Mouse (Mus musculus): ENCODE data around the gene Prrt1.

Gene Prrt1

DNA sequence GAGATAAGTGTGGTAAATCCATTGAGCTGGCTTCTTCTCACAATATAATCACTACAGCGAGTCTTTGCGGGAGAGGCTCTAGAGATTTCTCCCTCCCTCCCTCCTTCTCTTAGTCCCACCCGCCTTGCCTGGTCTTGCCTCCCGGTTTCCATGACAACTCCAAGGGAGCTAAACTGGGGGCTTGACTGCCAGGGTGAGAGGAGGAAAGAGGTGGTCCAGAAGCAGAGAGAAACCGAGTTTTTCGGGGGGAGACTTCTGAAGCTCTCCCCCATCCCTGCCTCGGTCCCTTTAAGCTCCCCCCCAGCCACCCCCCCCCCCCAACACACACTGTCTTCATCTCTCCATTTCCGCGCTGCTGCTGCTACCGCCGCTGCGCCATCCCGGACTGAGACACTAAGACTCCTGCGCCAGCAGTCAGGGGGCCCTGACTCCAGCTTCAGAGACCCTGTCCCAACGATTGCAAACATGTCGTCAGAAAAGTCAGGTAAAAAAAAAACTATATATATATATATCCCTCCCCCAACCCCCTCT, at the start of gene Prrt1:
Gene Prrt1 (plus strand): TSS at position 313 of the 531 bp plus-strand sequence.
- ChIA-PET POLR2A (interaction anchor here in 3 of 4 experiments (0.6 to 3.1 kb wide), 10 partner anchors 17 to 520 kb away, joined by 3 to 11 read pairs (median 3); partner anchors contain the start of gene Atf6b (in 2 of the 3)), CTCF (interaction anchor here in 1 of 4 experiments (1.2 kb wide), 1 partner anchor 10 kb away, joined by 6 read pairs; no protein-coding TSS in a partner anchor)

DNA sequence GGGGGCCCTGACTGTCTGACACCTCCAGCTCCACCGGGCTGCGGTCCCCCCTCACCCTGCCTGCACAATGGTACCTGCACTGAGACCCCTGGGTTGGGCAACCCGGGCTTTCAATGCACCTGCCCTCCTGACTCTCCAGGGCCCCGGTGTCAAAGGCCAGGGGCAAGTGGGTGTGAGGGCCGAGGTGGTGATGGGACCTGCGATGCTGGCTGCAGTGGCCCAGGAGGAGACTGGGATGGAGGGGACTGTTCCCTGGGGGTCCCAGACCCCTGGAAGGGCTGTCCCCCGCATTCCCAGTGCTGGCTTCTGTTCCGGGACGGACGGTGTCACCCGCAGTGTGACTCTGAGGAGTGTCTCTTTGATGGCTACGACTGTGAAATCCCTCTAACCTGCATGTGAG, 46.8 kb upstream of the Prrt1 start:
- POLR2A ChIA-PET, result interaction anchor here in 3 of 4 experiments (0.5 to 1.1 kb wide), 3 partner anchors 10 to 18 kb away, joined by 3 to 10 read pairs (median 3); partner anchors contain the start of gene Notch4 (in 2 of the 3)
- CTCF ChIA-PET, result interaction anchor here in 1 of 4 experiments (0.6 kb wide), 1 partner anchor 579 kb away, joined by 3 read pairs; no protein-coding TSS in a partner anchor

DNA sequence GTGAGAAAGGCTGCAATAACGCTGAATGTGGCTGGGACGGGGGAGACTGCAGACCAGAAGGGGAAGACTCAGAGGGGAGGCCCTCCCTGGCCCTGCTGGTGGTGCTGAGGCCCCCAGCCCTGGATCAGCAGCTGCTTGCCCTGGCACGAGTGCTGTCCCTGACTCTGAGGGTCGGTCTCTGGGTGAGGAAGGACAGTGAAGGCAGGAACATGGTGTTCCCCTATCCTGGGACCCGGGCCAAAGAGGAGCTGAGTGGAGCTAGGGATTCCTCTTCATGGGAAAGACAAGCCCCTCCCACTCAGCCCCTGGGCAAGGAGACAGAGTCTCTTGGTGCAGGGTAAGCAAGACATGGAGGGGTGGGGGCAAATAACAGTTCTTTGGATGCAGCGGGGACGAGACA, 45.9 kb upstream of the Prrt1 start:
- ChIA-PET CTCF (interaction anchor here in 3 of 4 experiments (0.5 to 1.3 kb wide), 8 partner anchors 9 to 468 kb away, joined by 3 to 7 read pairs (median 4); partner anchors contain the start of genes Notch4 (in 1 of the 3) and Tnxb (in 1 of the 3)), POLR2A (interaction anchor here in 2 of 4 experiments (0.6 to 6.1 kb wide), 6 partner anchors 11 to 99 kb away, joined by 3 to 88 read pairs (median 4); partner anchors contain the start of genes Agpat1 (in 1 of the 2), Notch4 (in 1 of the 2) and Rnf5 (in 1 of the 2))

DNA sequence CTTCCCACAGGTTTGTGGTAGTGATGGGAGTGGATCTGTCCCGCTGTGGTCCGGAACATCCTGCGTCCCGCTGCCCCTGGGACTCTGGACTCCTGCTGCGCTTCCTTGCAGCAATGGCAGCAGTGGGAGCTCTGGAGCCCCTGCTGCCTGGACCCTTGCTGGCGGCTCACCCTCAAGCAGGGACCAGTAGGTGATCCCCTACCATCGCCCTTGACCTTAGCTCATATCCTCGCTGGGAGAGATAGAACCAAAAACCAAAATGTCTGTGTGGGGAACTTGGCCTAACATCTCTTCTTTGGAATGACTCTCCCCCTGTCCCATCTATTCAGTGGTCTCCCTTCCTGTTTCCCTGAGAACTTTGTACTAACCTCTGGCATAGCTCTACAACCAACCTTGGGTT, 45.5 kb upstream of the Prrt1 start:
- ChIA-PET CTCF (interaction anchor here in 3 of 4 experiments (0.5 to 1.3 kb wide), 7 partner anchors 9 to 467 kb away, joined by 3 to 7 read pairs (median 4); partner anchors contain the start of genes Notch4 (in 1 of the 3) and Tnxb (in 1 of the 3)), POLR2A (interaction anchor here in 2 of 4 experiments (0.6 to 6.1 kb wide), 8 partner anchors 11 to 98 kb away, joined by 3 to 88 read pairs (median 4); partner anchors contain the start of genes Agpat1 (in 1 of the 2), Notch4 (in 1 of the 2) and Rnf5 (in 1 of the 2))

DNA sequence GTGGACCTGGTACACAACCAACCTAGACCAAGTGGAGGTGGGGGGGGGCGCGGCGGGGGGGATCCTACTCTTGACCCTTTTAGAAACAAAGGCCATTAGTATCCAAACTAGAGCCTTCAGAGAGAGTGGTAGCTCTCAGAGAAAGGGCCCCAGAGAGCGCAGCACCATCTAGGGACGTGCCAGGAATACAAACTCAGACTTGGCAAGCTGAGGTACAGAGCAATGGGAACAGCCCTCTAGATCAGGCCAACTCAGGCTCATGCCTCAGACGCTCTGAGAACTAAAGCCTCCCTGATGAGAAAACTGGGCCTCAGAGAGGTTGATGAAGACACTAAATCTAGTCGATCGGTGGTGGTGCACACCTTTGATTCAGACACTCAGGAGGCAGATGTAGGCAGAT, 44.2 kb upstream of the Prrt1 start:
- ChIA-PET CTCF (interaction anchor here in 1 of 4 experiments (1.2 kb wide), 1 partner anchor 34 kb away, joined by 4 read pairs; no protein-coding TSS in a partner anchor), POLR2A (interaction anchor here in 3 of 4 experiments (0.6 to 6.1 kb wide), 7 partner anchors 13 to 1251 kb away, joined by 3 to 88 read pairs (median 4); partner anchors contain the start of genes Agpat1 (in 2 of the 3), H2-DMa (in 1 of the 3) and Rnf5 (in 1 of the 3))

DNA sequence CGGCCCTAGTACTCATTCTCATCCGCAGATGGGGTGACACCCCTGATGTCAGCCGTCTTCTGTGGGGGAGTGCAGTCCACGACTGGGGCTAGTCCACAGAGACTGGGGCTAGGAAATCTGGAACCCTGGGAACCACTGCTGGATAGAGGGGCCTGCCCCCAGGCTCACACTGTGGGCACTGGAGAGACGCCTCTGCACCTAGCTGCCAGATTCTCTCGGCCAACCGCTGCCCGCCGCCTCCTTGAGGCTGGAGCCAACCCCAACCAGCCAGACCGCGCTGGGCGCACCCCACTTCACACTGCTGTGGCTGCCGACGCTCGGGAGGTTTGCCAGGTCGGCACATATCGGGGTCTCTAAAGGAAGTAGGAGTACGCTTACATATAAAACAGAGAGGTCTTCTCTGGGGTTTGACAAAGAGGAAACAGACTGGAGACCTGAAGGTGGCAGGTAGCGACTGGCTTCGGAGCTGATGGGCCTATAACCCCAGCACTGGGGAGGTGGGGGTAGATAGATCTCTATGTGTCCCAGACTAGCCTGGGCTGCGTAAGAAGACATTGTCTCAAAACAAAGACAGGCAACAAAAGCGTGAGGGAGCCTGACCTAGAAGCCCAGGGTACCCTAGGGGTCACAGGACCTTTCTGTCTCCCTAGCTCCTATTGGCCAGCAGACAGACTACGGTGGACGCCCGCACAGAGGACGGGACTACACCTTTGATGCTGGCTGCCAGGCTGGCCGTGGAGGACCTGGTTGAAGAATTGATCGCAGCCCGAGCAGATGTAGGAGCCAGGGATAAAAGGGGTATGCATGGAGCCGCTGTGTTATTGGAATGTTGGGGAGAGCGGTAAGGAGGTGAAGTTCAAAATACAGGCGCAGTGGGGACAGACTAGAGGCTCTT, 43.2 kb upstream of the Prrt1 start:
- CTCF ChIA-PET, result interaction anchor here in 3 of 4 experiments (0.5 to 1.4 kb wide), 4 partner anchors 33 to 326 kb away, joined by 3 to 6 read pairs (median 4); no protein-coding TSS in a partner anchor
- POLR2A ChIA-PET, result interaction anchor here (0.6 to 7.2 kb wide), 16 partner anchors 9 to 646 kb away, joined by 3 to 102 read pairs (median 4); partner anchors contain the start of genes Rnf5 (in 3 of the 4), Agpat1 (in 2 of the 4), Fkbpl (in 2 of the 4) and Ager (in 1 of the 4)

DNA sequence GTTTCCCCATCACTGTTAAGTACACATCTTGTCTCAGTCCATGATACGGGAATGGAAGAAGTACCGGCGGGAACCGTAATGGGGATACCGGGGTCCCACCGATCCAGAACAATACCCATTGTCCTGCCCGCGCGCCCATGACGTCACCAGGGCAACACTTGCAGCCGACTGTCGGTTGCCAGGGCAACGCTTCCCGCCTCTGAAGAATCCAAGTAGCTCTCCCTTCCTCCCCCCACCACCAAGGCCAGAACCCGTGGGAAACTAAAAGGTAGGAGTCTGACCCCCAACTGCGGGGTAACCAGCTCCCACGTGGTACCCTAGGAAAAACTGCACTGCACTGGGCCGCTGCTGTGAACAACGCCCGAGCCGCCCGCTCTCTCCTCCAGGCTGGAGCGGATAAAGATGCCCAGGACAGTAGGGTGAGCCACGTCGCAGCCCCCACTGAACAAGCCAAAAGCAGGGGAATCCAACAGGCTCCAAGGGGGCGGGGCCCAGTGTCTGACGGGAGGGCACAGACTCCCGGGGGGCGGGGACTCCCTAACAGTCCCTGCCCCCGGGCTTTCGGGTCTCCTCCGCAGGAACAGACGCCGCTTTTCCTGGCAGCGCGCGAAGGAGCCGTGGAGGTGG, 42.4 kb upstream of the Prrt1 start:
- ChIA-PET POLR2A (interaction anchor here (0.7 to 7.2 kb wide), 16 partner anchors 8 to 647 kb away, joined by 3 to 102 read pairs (median 4); partner anchors contain the start of genes Agpat1 (in 2 of the 4), Fkbpl (in 2 of the 4), Rnf5 (in 2 of the 4) and Ager (in 1 of the 4)), CTCF (interaction anchor here in 2 of 4 experiments (0.7 to 1.7 kb wide), 4 partner anchors 15 to 37 kb away, joined by 3 to 6 read pairs (median 4); no protein-coding TSS in a partner anchor)

DNA sequence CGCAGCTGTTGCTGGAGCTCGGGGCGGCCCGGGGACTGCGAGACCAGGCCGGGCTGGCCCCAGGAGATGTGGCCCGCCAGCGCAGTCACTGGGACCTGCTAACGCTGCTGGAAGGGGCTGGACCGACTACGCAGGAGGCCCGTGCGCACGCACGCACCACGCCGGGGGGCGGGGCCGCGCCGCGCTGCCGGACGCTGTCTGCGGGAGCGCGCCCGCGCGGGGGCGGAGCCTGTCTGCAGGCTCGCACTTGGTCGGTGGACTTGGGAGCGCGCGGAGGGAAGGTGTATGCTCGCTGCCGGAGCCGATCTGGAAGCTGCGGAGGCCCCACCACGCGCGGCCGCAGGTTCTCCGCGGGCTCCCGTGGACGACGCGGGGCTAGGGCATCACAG, 41.9 kb upstream of the Prrt1 start:
- ChIA-PET CTCF (interaction anchor here in 1 of 4 experiments (1.0 to 1.7 kb wide), 2 partner anchors 15 to 32 kb away, joined by 4 to 5 read pairs; no protein-coding TSS in a partner anchor), POLR2A (interaction anchor here in 3 of 4 experiments (0.5 to 7.2 kb wide), 18 partner anchors 8 to 468 kb away, joined by 3 to 102 read pairs (median 4); partner anchors contain the start of genes Ager (in 2 of the 3), Agpat1 (in 2 of the 3), Rnf5 (in 2 of the 3) and Fkbpl (in 1 of the 3))

DNA sequence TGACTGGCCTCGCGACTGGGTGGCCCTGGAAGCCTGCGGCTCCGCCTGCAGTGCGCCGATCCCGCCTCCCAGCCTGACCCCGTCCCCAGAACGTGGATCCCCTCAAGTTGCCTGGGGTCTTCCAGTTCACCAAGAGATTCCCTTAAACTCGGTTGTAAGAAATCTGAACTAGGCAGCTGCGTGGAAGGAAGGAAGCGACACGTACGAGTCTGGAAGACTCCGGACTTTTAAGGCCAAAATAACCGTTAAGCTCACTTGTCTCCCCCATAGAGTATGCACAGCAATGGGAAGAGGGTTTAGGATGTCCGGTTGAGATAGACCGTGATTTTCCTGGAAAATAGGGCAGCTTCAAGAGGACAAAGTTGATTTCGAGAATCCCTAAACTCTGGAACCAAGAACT, 41.5 kb upstream of the Prrt1 start:
- POLR2A ChIA-PET, result interaction anchor here in 2 of 4 experiments (0.5 to 7.2 kb wide), 17 partner anchors 8 to 469 kb away, joined by 3 to 102 read pairs (median 3); partner anchors contain the start of genes Ager (in 2 of the 2), Agpat1 (in 2 of the 2), H2-DMa (in 2 of the 2) and Rnf5 (in 2 of the 2)

DNA sequence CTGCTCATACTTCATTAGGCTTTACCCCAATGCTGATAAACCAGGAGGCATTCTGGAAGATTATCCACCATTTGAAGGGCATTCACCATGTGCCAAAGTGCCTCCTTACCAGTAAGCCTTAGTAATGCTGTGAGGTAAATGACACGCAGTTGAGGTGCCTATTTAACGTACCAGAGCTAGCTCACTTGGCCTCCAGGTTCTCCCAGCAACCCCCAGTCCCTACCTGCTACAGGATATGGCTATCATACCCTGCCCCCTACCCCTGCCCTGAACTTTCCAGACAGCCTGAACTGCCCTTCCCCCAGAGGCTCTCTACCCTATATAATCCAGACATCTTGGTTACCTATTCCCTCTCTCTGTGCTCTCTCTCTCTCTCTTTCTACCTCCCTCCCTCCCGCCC, 40.6 kb upstream of the Prrt1 start:
- ChIA-PET POLR2A (interaction anchor here in 3 of 4 experiments (0.7 to 7.2 kb wide), 14 partner anchors 10 to 633 kb away, joined by 3 to 102 read pairs (median 4); partner anchors contain the start of genes Ager (in 2 of the 3), Agpat1 (in 2 of the 3), Rnf5 (in 2 of the 3) and Atf6b (in 1 of the 3)), CTCF (interaction anchor here in 1 of 4 experiments (1.3 kb wide), 1 partner anchor 31 kb away, joined by 5 read pairs; no protein-coding TSS in a partner anchor)

More for the DNA sequence above, 41.5 kb upstream of the Prrt1 start:
- CTCF ChIA-PET, result interaction anchor here in 1 of 4 experiments (1.0 to 1.7 kb wide), 2 partner anchors 16 to 31 kb away, joined by 4 to 5 read pairs; no protein-coding TSS in a partner anchor

DNA sequence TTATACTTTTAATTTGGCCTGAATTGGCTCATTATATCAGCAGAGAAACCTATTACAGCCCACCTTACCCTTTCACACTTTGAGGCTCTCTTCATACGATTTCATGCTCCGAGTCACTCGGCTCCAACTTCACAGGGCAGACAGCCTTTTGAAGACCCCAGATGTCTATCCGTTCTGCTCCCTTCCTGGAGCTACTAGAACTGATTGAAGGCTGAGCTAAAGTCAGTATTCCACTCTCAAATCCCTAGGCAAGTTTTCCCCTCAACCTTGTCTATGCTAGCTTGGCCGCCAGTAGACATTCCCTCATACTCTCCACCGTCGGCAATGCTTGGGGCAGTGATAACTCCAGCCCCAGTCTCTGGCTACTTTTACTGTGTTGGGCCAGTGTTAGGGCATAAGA, 40.1 kb upstream of the Prrt1 start:
- ChIA-PET POLR2A (interaction anchor here (0.7 to 7.2 kb wide), 18 partner anchors 10 to 633 kb away, joined by 3 to 102 read pairs (median 6); partner anchors contain the start of genes Agpat1 (in 3 of the 4), Rnf5 (in 3 of the 4), Ager (in 2 of the 4) and H2-DMa (in 2 of the 4)), CTCF (interaction anchor here in 3 of 4 experiments (0.6 to 2.2 kb wide), 6 partner anchors 15 to 110 kb away, joined by 3 to 12 read pairs (median 4); partner anchors contain the start of gene Agpat1 (in 1 of the 3))

DNA sequence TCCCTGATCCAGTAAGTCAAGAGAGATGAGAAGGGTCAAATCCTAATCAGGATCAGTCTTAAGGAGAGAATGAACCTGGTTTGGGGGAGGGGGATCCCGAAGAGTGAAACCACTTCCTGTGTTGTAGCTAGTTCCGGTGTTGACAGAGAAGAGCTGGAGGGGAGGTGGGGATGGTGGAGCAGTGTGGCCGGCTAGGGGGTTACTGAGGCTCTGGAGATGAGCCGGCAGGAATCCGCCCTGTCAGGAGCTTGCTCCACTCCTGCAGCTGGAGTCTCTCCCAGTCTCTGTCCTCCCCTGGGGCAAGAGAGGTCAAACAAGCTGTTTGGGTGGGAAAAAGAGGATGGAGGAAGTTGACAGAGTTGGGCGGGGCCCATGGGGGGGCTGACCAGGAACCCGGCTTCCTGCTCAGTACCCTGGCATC, 39.6 kb upstream of the Prrt1 start, which contains the start of gene Gpsm3:
Gene Gpsm3 (plus strand): TSS at position 126 of the 421 bp plus-strand sequence.
- ChIA-PET POLR2A (interaction anchor here (0.6 to 7.2 kb wide), 22 partner anchors 9 to 829 kb away, joined by 3 to 102 read pairs (median 4); partner anchors contain the start of genes Agpat1 (in 4 of the 4), Rnf5 (in 3 of the 4), Ager (in 2 of the 4) and Notch4 (in 2 of the 4)), CTCF (interaction anchor here in 3 of 4 experiments (0.5 to 2.2 kb wide), 12 partner anchors 13 to 109 kb away, joined by 3 to 12 read pairs (median 5); partner anchors contain the start of genes Agpat1 (in 2 of the 3) and Atf6b (in 1 of the 3))

DNA sequence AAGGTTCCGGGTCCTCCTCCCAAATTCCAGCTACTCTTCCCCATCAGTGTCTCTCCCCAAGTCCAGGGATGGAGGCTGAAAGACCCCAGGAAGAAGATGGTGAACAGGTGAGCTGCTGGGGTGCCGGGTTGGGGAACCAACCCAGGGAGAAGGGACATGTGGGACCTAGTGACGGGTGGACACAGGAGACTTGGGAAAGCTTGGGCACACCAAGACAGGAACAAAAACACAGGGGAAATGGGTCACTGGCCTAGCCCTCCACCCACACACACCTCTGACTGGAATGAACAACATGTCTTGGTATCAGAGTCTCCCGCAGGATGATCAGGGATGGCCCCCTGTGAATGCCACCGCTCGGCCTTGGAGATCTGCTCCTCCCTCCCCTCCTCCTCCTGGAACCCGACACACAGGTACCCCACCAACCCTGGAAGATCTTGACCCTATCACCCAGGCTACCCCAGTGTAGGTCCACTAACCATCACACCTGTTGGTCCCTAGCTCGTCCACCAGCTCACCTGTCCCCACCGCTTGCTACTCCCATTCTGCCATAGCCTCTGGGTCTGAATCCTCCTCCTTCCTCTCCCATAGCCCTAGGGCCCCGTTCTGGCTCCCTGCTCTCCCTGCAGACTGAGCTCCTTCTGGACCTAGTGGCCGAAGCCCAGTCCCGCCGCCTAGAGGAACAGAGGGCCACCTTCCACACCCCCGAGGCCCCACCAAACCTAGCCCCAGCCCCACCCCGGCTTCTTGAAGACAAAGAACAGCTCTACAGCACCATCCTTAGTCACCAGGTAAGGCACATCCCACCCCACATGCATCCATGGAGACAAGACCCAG, 39.0 kb upstream of the Prrt1 start:
- ChIA-PET POLR2A (interaction anchor here (0.6 to 7.2 kb wide), 34 partner anchors 9 to 830 kb away, joined by 3 to 102 read pairs (median 4); partner anchors contain the start of genes Agpat1 (in 4 of the 4), Rnf5 (in 4 of the 4), Ager (in 2 of the 4) and Atf6b (in 2 of the 4)), CTCF (interaction anchor here (0.5 to 2.2 kb wide), 20 partner anchors 12 to 362 kb away, joined by 3 to 12 read pairs (median 4); partner anchors contain the start of genes Agpat1 (in 2 of the 4) and Atf6b (in 1 of the 4))

DNA sequence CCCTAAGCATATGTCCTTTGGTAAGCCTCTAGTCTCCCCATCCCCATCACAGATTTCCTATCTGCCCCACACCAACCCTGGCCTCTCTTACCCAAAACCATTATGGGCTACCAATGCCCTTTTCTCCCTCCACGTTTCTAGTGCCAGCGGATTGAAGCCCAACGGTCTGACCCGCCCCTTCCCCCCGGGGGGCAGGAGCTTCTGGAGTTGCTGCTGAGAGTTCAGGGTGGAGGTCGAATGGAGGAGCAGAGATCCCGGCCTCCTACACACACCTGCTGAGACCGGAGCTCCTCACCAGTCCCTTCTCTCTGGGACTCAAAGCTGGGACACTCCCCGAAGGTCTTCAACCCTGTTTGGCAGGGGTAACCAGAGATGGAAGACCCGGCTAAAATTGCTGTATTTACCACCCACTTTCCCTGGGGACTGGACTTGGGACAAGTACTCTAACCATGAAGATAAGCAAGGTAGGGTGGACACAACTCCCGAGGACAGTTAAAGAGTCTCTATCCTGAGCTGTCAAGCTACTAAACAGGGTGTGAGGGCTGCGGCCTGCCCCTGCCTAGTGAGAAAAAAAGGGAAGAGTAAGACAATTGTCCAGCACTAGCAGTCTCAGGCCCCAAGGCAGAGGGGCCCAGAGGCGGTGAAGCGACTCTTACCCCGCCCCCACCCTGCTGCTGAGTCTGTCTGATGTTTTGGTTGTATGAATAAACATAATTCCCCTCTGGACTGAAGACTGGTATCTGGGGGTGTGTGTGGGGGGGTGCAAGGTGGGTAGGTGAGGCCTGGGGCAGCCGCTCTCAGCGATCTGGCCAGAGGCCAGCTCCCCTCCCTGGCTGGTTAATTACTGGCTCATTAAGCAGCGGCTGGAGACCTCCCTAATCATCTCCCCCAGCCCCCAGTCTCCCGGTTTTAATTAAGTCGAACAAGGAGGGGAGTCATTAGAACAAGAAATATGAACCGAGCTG, 38.0 kb upstream of the Prrt1 start, which contains the start of gene Pbx2:
Gene Pbx2 (plus strand): TSS at position 238 of the 965 bp plus-strand sequence.
- ChIA-PET POLR2A (interaction anchor here (0.6 to 7.2 kb wide), 24 partner anchors 8 to 1041 kb away, joined by 3 to 102 read pairs (median 4); partner anchors contain the start of genes Agpat1 (in 4 of the 4), Rnf5 (in 4 of the 4), Ager (in 2 of the 4) and Atf6b (in 2 of the 4)), CTCF (interaction anchor here in 2 of 4 experiments (0.6 to 2.2 kb wide), 12 partner anchors 11 to 361 kb away, joined by 3 to 12 read pairs (median 4); partner anchors contain the start of gene Agpat1 (in 1 of the 2))
